Mouse (Mus musculus): Measurements from ENCODE around the gene Gm17190.
"Not testable (repeated sequence)": the region's sequence is repeated elsewhere in the genome, so short reads cannot be mapped to it uniquely, and the experiment has no call there.

Gm17190 gene

DNA sequence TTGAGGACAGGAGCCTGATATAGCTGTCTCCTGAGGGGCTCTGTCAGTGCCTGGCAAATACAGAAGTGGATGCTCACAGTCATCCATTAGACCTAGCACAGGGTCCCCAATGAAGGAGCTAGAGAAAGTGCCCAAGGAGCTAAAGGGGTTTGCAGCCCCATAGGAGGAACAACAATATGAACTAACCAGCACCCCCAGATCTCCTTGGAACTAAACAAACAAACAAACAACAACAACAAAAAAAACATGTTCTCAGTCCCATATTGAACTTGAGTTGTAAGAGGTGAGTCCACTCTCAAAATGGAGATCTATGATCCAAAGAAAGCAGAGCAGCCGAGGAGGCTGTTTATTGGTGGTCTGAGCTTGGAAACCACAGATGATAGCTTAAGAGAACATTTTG is at the start of gene Gm17190:
Gene Gm17190, plus strand, starts transcription at position 301 of the 400 bp plus-strand sequence.
- in situ Hi-C loops (cut with MboI, MseI), result not testable (repeated sequence)

GRCm38 (mm10) chr13:96039536-96039935 is 42.3 kb upstream of the Gm17190 start:
- in situ Hi-C loops (cut with MboI, MseI), result loop anchor here (25.0 kb wide), 2 partner anchors 348 to 548 kb away; partner anchors contain the start of gene Poc5 (in 1 of the 2)

DNA sequence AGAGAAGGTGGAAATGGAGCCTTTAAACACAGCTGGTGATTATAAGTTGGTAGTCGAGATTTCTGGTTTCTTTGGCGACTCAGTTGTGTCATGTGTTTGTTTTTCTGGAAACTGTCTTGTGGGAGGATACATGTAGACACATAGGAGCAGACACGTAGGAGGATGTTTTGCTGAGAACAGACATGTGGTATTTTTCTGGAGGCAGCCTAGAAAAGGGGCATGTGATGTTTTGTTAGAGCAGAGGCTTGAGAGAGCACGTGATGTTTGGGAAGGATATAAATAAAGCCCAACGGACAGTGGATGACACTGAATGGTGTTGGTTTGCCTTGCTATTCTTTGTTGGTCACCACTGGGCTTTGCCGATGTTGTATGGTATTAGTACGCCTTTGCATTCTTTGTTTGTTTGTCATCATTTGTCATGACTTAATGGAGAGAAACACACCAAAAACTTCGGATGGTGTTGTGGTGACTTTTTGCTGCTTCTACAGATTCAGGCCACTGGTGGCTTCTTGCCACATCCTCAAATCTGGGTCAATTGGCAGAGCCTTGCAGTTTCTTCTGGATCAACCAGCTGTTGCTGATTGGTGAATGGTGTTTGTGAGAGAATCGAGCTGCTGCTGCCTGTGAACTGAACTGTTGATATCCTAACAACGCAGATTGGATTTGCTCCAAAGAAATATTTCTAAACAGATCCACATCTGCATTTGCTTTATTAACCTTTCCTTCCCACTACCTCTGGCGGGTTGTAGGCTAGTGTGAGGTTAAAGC is 41.4 kb upstream of the Gm17190 start:
- in situ Hi-C loops (cut with MboI, MseI), result loop anchor here (25.0 kb wide), 2 partner anchors 347 to 547 kb away; partner anchors contain the start of gene Poc5 (in 1 of the 2)

DNA sequence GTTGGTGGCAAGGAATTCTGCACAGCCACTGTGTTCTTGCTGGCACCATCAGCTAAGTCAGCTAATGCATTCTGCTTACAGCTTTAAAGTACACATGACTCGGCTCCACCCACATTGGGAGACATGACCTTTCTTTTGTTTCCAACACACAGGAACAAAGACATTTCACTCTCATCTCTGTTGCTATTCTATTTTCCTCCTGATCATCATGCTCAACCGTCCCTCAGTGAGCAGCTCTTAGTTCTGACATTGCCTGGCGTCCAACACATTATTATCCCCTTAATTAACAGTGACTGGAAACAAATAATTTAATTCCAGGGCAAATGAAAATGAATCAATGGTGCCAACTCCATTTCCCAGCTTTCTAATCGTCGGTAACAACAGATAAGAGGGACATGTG is 36.5 kb upstream of the Gm17190 start:
- in situ Hi-C loops (cut with MboI, MseI), result loop anchor here (25.0 kb wide), 2 partner anchors 342 to 542 kb away; partner anchors contain the start of gene Poc5 (in 1 of the 2)

GRCm38 (mm10) chr13:96052755-96053154 is 29.1 kb upstream of the Gm17190 start:
- in situ Hi-C loops (cut with MboI, MseI), result no loop called here

- in situ Hi-C loops (cut with MboI, MseI), result no loop called here
Measured at GRCm38 (mm10) chr13:96073555-96073954, 8.3 kb upstream of the Gm17190 start.

GRCm38 (mm10) chr13:96081276-96081675 is 578 bp upstream of the Gm17190 start, which contains the start of gene Gm20075:
TSS of gene Gm20075 (minus strand) at chr13:96081376.
- in situ Hi-C loops (cut with MboI, MseI), result not testable (repeated sequence)

- in situ Hi-C loops (cut with MboI, MseI), result no loop called here
Measured at GRCm38 (mm10) chr13:96085581-96086302, 3.9 kb downstream of the Gm17190 start.

- in situ Hi-C loops (cut with MboI, MseI), result no loop called here
Measured at GRCm38 (mm10) chr13:96090929-96091328, 9.1 kb downstream of the Gm17190 start.

- in situ Hi-C loops (cut with MboI, MseI), result no loop called here
Measured at GRCm38 (mm10) chr13:96106367-96106766, 24.5 kb downstream of the Gm17190 start.

GRCm38 (mm10) chr13:96110767-96111166 is 28.9 kb downstream of the Gm17190 start:
- in situ Hi-C loops (cut with MboI, MseI), result no loop called here

DNA sequence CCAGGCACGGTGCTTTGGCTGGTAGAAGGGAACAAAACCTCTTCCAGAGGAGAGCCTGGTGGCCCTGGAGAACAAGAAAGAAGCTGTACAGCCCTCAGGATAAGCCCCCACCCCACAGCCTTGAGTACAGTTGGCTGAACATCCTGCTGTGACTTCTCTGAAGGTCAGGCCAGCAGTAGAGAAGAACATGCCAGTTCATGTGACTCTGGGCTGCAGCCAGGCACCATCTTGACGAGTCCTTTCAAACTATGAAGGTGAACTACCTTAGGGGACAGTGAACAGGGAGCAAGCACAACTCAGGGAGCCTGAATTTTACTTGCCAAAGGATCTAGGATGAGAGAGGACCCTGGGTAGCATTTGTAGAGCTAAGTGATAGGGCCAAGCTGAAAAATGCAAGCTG is 30.9 kb downstream of the Gm17190 start:
- in situ Hi-C loops (cut with MboI, MseI), result no loop called here

- in situ Hi-C loops (cut with MboI, MseI), result no loop called here
Measured at GRCm38 (mm10) chr13:96125011-96125410, 43.2 kb downstream of the Gm17190 start.

- in situ Hi-C loops (cut with MboI, MseI), result no loop called here
Measured at GRCm38 (mm10) chr13:96126669-96127068, 44.8 kb downstream of the Gm17190 start.

DNA sequence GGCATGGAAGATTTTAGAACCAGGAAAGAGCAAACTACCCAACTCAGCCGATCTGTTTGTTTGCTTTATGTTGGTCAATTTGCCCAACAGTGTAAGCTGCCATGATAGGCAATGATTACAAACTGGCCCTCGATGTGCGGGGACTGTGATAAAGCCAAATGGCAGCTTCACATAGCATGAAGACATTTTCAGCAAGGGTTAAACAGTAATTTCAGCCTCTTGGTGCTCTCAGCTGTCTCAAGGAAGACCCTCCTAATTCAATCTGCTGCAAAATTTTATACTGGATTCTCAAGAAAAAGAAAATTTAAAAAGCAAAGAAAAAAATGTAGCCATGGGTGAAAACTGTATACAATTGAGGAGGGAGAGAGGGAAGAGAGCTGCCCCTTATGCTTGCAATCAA is 47.2 kb downstream of the Gm17190 start:
- in situ Hi-C loops (cut with MboI, MseI), result no loop called here

- in situ Hi-C loops (cut with MboI, MseI), result no loop called here
Measured at GRCm38 (mm10) chr13:96131050-96131449, 49.2 kb downstream of the Gm17190 start.

DNA sequence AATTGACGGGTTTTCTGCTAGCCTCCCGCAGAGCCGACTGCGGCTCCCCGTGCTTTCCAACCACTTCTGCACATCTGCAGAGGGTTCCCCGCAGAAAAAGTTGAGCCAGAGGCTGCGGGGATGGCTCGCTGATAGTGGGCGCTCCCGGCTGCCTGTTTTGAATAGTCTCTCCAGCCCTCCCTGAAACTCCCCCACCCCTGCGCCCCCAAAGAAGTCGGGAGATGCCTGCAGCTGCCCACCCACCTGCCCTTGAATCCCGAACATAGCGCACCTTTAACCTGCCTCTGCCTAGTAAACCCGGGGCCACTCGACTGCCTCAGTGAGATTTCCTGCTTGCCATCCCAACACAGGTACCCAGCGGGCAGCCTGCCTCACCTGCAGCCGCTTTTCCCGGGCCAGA is 50.1 kb downstream of the Gm17190 start:
- in situ Hi-C loops (cut with MboI, MseI), result no loop called here

GRCm38 (mm10) chr13:96132401-96132816 is 50.6 kb downstream of the Gm17190 start, which contains the start of gene Sv2c:
TSS of gene Sv2c (minus strand) at chr13:96132577.
- in situ Hi-C loops (cut with MboI, MseI), result no loop called here
